Mouse (Mus musculus): ENCODE measurements around the gene Tesk2.
"Not testable (repeated sequence)": the region's sequence is repeated elsewhere in the genome, so short reads cannot be mapped to it uniquely, and the experiment has no call there.

- TF ChIP-seq CTCF, EP300 (IDR thresholded peaks at IDR 0.05; ENCODE audit: low read depth): not testable (repeated sequence)
These were observed 46.0 kb upstream of the Tesk2 start for GRCm38 (mm10) chr4:116674761-116675160.

Data from liver, embryonic 14.5 days (tissue).